Comparison of ENCODE assay signal across 8 mouse cellular contexts in the genomic region with DNA sequence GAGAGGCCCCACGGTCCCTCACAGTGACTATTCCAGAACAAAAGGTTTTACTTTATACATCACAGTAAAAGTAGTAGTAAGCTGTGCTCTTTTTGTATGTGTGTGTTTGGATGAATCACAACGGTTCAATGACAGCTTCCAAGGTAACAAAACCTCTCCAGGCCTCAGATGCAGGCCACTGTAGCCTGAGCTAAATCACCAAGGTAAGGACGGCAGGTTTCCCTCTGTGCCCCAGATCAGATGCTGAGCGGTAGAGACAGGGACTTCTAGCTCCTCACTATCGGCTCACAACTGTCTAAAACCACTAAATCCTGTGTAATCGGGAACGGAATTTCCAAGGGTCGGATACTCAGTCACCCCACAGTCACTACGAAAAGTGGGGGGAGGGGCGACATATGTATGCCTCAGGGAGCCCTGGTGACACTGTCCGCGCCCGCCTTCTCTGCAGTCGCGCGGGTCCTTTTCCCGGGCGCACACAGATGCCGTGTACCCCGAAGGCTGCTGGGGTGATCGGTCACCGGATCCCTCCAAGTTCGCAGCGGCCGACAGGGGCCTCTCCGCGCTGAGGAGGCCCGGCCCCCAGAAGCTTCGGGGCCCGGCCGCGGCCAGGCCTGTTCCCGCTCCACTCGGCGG. TPM values are rescaled to one million over a fixed set of nuclear protein-coding genes. Genes with fewer than 3 reads are reported as not detected.
DNase-seq lines count a peak whose midpoint lies in the region; ATAC-seq lines count a peak whose summit lies in the region.

No protein-coding gene starts in this region.

- no peak for ATAC-seq in CD4-positive, CD25-positive, alpha-beta regulatory T cell, adult 4 months
- ATAC-seq in forebrain, embryonic 12.5 days (ENCODE audit: low FRiP score): peak; percentile 19

- H3K9ac ChIP-seq in forebrain, embryonic 12.5 days: peak overlapping the region; percentile 92

- WGBS in forebrain, embryonic 12.5 days: 2% methylated on average over 35 of the region's 35 CpGs

- DNase-seq in CD4-positive, CD25-positive, alpha-beta regulatory T cell, adult 2 months (ENCODE audit: low read depth, low spot score): peak; percentile 80
- DNase-seq in brain, adult 2 months (ENCODE audit: low read depth, low spot score): peak; percentile 65
- DNase-seq in heart, postnatal 14 days: peak; percentile 42 to 51
- DNase-seq in layer of hippocampus, adult 9-11 months: peak; percentile 63
- peak; percentile 37 for DNase-seq in lung, postnatal 14 days
- peak; percentile 71 for DNase-seq in right cerebral cortex, postnatal 14 days

- peaks cover 34% of the 10 kb centered on the region for H3K4me1 ChIP-seq in forebrain, embryonic 12.5 days

- H3K4me2 ChIP-seq in forebrain, embryonic 12.5 days: peak overlapping the region; percentile 88

- peaks cover 14% of the 10 kb centered on the region for H3K36me3 ChIP-seq in forebrain, embryonic 12.5 days (replicated peaks)

- H3K27ac ChIP-seq in forebrain, embryonic 12.5 days: peak overlapping the region; percentile 96

- intact Hi-C loops in heart, postnatal 14 days (cut with DNase I): no loop called here

- H3K9me3 ChIP-seq in forebrain, embryonic 12.5 days: no peaks in the 10 kb centered on the region

- peak overlapping the region; percentile 89 for H3K4me3 ChIP-seq in forebrain, embryonic 12.5 days (replicated peaks)

- no peaks in the 10 kb centered on the region for H3K27me3 ChIP-seq in forebrain, embryonic 12.5 days

RNA-seq across cellular contexts. Expression of a gene that starts 0.6 kb away (rescaled TPM):
- 100 to 1,000 TPM; 117 to 119 TPM for polyA plus RNA-seq in CD4-positive, CD25-positive, alpha-beta regulatory T cell, adult 4 months (2017; shearing (Covaris generic))
- polyA plus RNA-seq in forebrain, embryonic 12.5 days (2016; fragmentation: Nextera tagmentation; extraction: Ambion mirVana): 324 and 357 TPM in 2 replicates
- 100 to 1,000 TPM in 1 of 2 experiments, 10 to 100 TPM in 1; 84.1 to 107 TPM for total RNA-seq in heart, postnatal 14 days (2021)

RNA-seq across cellular contexts. Expression of a gene that starts 17.4 kb away (rescaled TPM):
- 1 to 10 TPM in 1 of 2 experiments, not detected in 1; 2.3 TPM for polyA plus RNA-seq in CD4-positive, CD25-positive, alpha-beta regulatory T cell, adult 4 months (2017; shearing (Covaris generic))
- polyA plus RNA-seq in forebrain, embryonic 12.5 days (2016; fragmentation: Nextera tagmentation; extraction: Ambion mirVana): 4.4 and 5.3 TPM in 2 replicates
- total RNA-seq in heart, postnatal 14 days (2021): 100 to 1,000 TPM; 181 to 186 TPM

RNA-seq across cellular contexts. Expression of a gene that starts 19.9 kb away (rescaled TPM):
- 100 to 1,000 TPM; 272 to 479 TPM for polyA plus RNA-seq in CD4-positive, CD25-positive, alpha-beta regulatory T cell, adult 4 months (2017; shearing (Covaris generic))
- polyA plus RNA-seq in forebrain, embryonic 12.5 days (2016; fragmentation: Nextera tagmentation; extraction: Ambion mirVana): 4.7 and 5.1 TPM in 2 replicates
- 10 to 100 TPM in 1 of 2 experiments, 1 to 10 TPM in 1; 6.1 to 10.7 TPM for total RNA-seq in heart, postnatal 14 days (2021)

RNA-seq across cellular contexts. Expression of a gene that starts 43.3 kb away (rescaled TPM):
- 10 to 100 TPM in 1 of 2 experiments, 1 to 10 TPM in 1; 8.1 to 10.9 TPM for polyA plus RNA-seq in CD4-positive, CD25-positive, alpha-beta regulatory T cell, adult 4 months (2017; shearing (Covaris generic))
- 11.9 and 13.8 TPM in 2 replicates for polyA plus RNA-seq in forebrain, embryonic 12.5 days (2016; fragmentation: Nextera tagmentation; extraction: Ambion mirVana)
- total RNA-seq in heart, postnatal 14 days (2021): 10 to 100 TPM; 18.7 to 20.1 TPM

RNA-seq across cellular contexts. Expression of a gene that starts 43.3 kb away (rescaled TPM):
- 10 to 100 TPM; 34.8 to 39.6 TPM for polyA plus RNA-seq in CD4-positive, CD25-positive, alpha-beta regulatory T cell, adult 4 months (2017; shearing (Covaris generic))
- polyA plus RNA-seq in forebrain, embryonic 12.5 days (2016; fragmentation: Nextera tagmentation; extraction: Ambion mirVana): 13.6 and 16.2 TPM in 2 replicates
- 10 to 100 TPM; 24.8 to 26.1 TPM for total RNA-seq in heart, postnatal 14 days (2021)

Comparison
In these comparisons a context has a peak if more than half of its experiments do, and no peak if none do; other contexts are left out.
1. RNA of a gene that starts 19.9 kb away (polyA plus RNA-seq): 272 to 479 TPM in CD4-positive, CD25-positive, alpha-beta regulatory T cell, adult 4 months; 4.7 to 5.1 TPM in forebrain, embryonic 12.5 days; every median in the first group is over 10 times any median in the second.
2. Peak in every context shown above with its lines, with median percentiles within 50 percentile points of each other: DNase-seq.